Mouse (Mus musculus): ENCODE data around the gene Rere. TPM values are rescaled to one million over a fixed set of nuclear protein-coding genes. Genes with fewer than 3 reads are reported as not detected.
"Not testable (repeated sequence)": the region's sequence is repeated elsewhere in the genome, so short reads cannot be mapped to it uniquely, and the experiment has no call there.

Rere gene
- total and polyA plus RNA-seq, 3 experiments, result 3.1 to 36.5 (median 8.7) TPM

GRCm38 (mm10) chr4:150286980-150287379, 5.5 kb downstream of the Rere start:
- H3K9me3 ChIP-seq (replicated peaks; ENCODE audit: low read length), result peaks cover 4% of the 10 kb centered on the region
- H3K79me2 ChIP-seq (replicated peaks; ENCODE audit: control insufficient read depth, extremely low read depth, insufficient read depth, poor library complexity, severe bottlenecking), result peaks cover 25% of the 10 kb centered on the region
- no peak for DNase-seq (ENCODE audit: extremely low read depth)
- in situ Hi-C loops (cut with MboI; ENCODE audit: low pct_ligation_motif_present, low pct_unique_long_range_greater_than_20kb, low sequenced_read_pairs) (no loop called here), dilution Hi-C loops (cut with MboI; ENCODE audit: extremely low pct_ligation_motif_present, extremely low pct_unique_long_range_greater_than_20kb, low sequenced_read_pairs) (no loop called here)
- H3K4me1 ChIP-seq (ENCODE audit: control insufficient read depth in 1 of 2, insufficient read depth in 2 of 2), result peaks cover 5 to 36% of the 10 kb centered on the region in 2 experiments
- H3K27ac ChIP-seq (ENCODE audit: insufficient read depth, low read depth), result no peak overlapping the region
- no peak overlapping the region for H3K9ac ChIP-seq (ENCODE audit: insufficient read depth, low read depth)
- TF ChIP-seq MAX (IDR thresholded peaks at IDR 0.05; ENCODE audit: low read length), result no peak
- no peak for TF ChIP-seq EP300 (IDR thresholded peaks at IDR 0.05; ENCODE audit: low read length)
- TF ChIP-seq NELFE (IDR thresholded peaks at IDR 0.05; ENCODE audit: low read depth, low read length), result no peak
- no peak for TF ChIP-seq MXI1 (IDR thresholded peaks at IDR 0.05; ENCODE audit: low read depth, low read length)
- no peak for TF ChIP-seq IRF4 (IDR thresholded peaks at IDR 0.05; ENCODE audit: low read depth, low read length)
- no peak for TF ChIP-seq CHD1 (IDR thresholded peaks at IDR 0.05; ENCODE audit: low read depth, low read length)
- TF ChIP-seq TCF12 (IDR thresholded peaks at IDR 0.05; ENCODE audit: low read depth, low read length), result no peak
- TF ChIP-seq BHLHE40 (IDR thresholded peaks at IDR 0.05; ENCODE audit: low read depth, low read length), result no peak
- TF ChIP-seq USF1 (IDR thresholded peaks at IDR 0.05; ENCODE audit: low read depth, low read length), result no peak
- TF ChIP-seq E2F4 (IDR thresholded peaks at IDR 0.05; ENCODE audit: insufficient replicate concordance, low read depth, low read length), result no peak
- TF ChIP-seq NRF1 (IDR thresholded peaks at IDR 0.05; ENCODE audit: low read depth, low read length), result no peak
- TF ChIP-seq RAD21 (IDR thresholded peaks at IDR 0.05; ENCODE audit: low read depth, low read length), result no peak
- no peak for TF ChIP-seq MAZ (IDR thresholded peaks at IDR 0.05; ENCODE audit: low read depth, low read length)
- TF ChIP-seq ZMIZ1 (IDR thresholded peaks at IDR 0.05; ENCODE audit: low read depth, low read length), result no peak
- no peak for TF ChIP-seq ZC3H11A (IDR thresholded peaks at IDR 0.05; ENCODE audit: low read depth, low read length)
- no peak overlapping the region for H3K4me2 ChIP-seq (ENCODE audit: insufficient read depth, low read depth, poor library complexity, severe bottlenecking)
- H3K27me3 ChIP-seq (replicated peaks), result no peaks in the 10 kb centered on the region
- no peak overlapping the region for H3K4me3 ChIP-seq (replicated peaks in 1 of 3; ENCODE audit: low read depth in 2 of 3, low read length in 2 of 3, poor library complexity in 1 of 3)
- peaks cover 0 to 14% of the 10 kb centered on the region in 2 experiments for H3K36me3 ChIP-seq (replicated peaks in 1 of 2; ENCODE audit: control insufficient read depth in 1 of 2, insufficient read depth in 1 of 2, low read length in 1 of 2)

DNA sequence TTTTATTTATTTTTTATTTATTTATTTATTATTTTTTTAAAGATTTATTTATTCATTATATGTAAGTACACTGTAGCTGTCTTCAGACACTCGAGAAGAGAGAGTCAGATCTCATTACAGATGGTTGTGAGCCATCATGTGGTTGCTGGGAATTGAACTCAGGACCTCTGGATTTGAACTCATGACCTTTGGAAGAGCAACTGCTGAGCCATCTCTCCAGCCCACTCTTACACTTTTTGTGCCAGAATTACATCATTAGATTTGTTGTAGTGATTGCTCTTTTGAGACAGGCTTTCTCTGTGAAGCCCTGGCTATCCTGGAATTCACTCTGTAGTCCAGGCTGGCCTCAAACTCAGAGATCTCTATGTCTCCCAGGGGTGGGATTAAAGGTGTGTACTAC, 6.0 kb downstream of the Rere start:
- Histone ChIP-seq H3K36me3 (replicated peaks in 1 of 2; ENCODE audit: control insufficient read depth in 1 of 2, insufficient read depth in 1 of 2, low read length in 1 of 2) (peaks cover 0 to 15% of the 10 kb centered on the region in 2 experiments), H3K4me1 (ENCODE audit: control insufficient read depth in 1 of 2, insufficient read depth in 2 of 2) (peaks cover 5 to 39% of the 10 kb centered on the region in 2 experiments), H3K79me2 (replicated peaks; ENCODE audit: control insufficient read depth, extremely low read depth, insufficient read depth, poor library complexity, severe bottlenecking) (peaks cover 21% of the 10 kb centered on the region)
- H3K27ac ChIP-seq (ENCODE audit: insufficient read depth, low read depth); DNase-seq (ENCODE audit: extremely low read depth); H3K4me3 ChIP-seq (replicated peaks in 1 of 3; ENCODE audit: low read depth in 2 of 3, low read length in 2 of 3, poor library complexity in 1 of 3); dilution Hi-C loops (cut with MboI; ENCODE audit: extremely low pct_ligation_motif_present, extremely low pct_unique_long_range_greater_than_20kb, low sequenced_read_pairs); H3K9me3 ChIP-seq (replicated peaks; ENCODE audit: low read length); H3K27me3 ChIP-seq (replicated peaks); H3K4me2 ChIP-seq (ENCODE audit: insufficient read depth, low read depth, poor library complexity, severe bottlenecking); in situ Hi-C loops (cut with MboI; ENCODE audit: low pct_ligation_motif_present, low pct_unique_long_range_greater_than_20kb, low sequenced_read_pairs); H3K9ac ChIP-seq (ENCODE audit: insufficient read depth, low read depth): not testable (repeated sequence)

Data from CH12.LX (cell line).